Mouse (Mus musculus): ENCODE results near the gene Cpt1b.

The Cpt1b gene

GRCm38 (mm10) chr15:89432946-89433345 lies 7.3 kb upstream of the Cpt1b start:
- DNase-seq (ENCODE audit: low read depth, low spot score), result no peak

GRCm38 (mm10) chr15:89431806-89432205 lies 6.1 kb upstream of the Cpt1b start:
- no peak for DNase-seq (ENCODE audit: low read depth, low spot score)

GRCm38 (mm10) chr15:89431271-89431670 lies 5.6 kb upstream of the Cpt1b start:
- no peak for DNase-seq (ENCODE audit: low read depth, low spot score)

GRCm38 (mm10) chr15:89430771-89431170 lies 5.1 kb upstream of the Cpt1b start:
- DNase-seq (ENCODE audit: low read depth, low spot score), result peak; percentile 63

- peak; percentile 78 for DNase-seq (ENCODE audit: low read depth, low spot score)
Observed at GRCm38 (mm10) chr15:89430341-89430740, 4.7 kb upstream of the Cpt1b start.

- peak; percentile 97 for DNase-seq (ENCODE audit: low read depth, low spot score)
Observed at GRCm38 (mm10) chr15:89429352-89430221, 3.9 kb upstream of the Cpt1b start, which contains the start of the genes C730034F03Rik, Gm44502 and Chkb. Gene C730034F03Rik, plus strand, starts transcription at chr15:89429589. Gene Gm44502, minus strand, starts transcription at chr15:89429696. Gene Chkb, minus strand, starts transcription at chr15:89429908.

- no peak for DNase-seq (ENCODE audit: low read depth, low spot score)
Observed at GRCm38 (mm10) chr15:89428821-89429351, 3.2 kb upstream of the Cpt1b start.

GRCm38 (mm10) chr15:89428136-89428790 lies 2.6 kb upstream of the Cpt1b start:
- no peak for DNase-seq (ENCODE audit: low read depth, low spot score)

GRCm38 (mm10) chr15:89426716-89427115 lies 1.1 kb upstream of the Cpt1b start:
- DNase-seq (ENCODE audit: low read depth, low spot score), result no peak

GRCm38 (mm10) chr15:89424621-89425020 lies 1.0 kb downstream of the Cpt1b start:
- DNase-seq (ENCODE audit: low read depth, low spot score), result no peak

- DNase-seq (ENCODE audit: low read depth, low spot score), result no peak
Observed at GRCm38 (mm10) chr15:89421938-89422337, 3.7 kb downstream of the Cpt1b start.

- DNase-seq (ENCODE audit: low read depth, low spot score), result no peak
Observed at GRCm38 (mm10) chr15:89415282-89415681, 10.4 kb downstream of the Cpt1b start.

- no peak for DNase-seq (ENCODE audit: low read depth, low spot score)
Observed at GRCm38 (mm10) chr15:89410118-89410517, 15.5 kb downstream of the Cpt1b start, which contains the start of gene Syce3. Gene Syce3, minus strand, starts transcription at chr15:89410503.

- no peak for DNase-seq (ENCODE audit: low read depth, low spot score)
Observed at GRCm38 (mm10) chr15:89406691-89407090, 19.0 kb downstream of the Cpt1b start.

GRCm38 (mm10) chr15:89404831-89405623 lies 20.6 kb downstream of the Cpt1b start:
- no peak for DNase-seq (ENCODE audit: low read depth, low spot score)

- peak; percentile 20 for DNase-seq (ENCODE audit: low read depth, low spot score)
Observed at GRCm38 (mm10) chr15:89402471-89402870, 23.2 kb downstream of the Cpt1b start.

- no peak for DNase-seq (ENCODE audit: low read depth, low spot score)
Observed at GRCm38 (mm10) chr15:89399716-89400115, 25.9 kb downstream of the Cpt1b start.

- DNase-seq (ENCODE audit: low read depth, low spot score), result no peak
Observed at GRCm38 (mm10) chr15:89398146-89398545, 27.5 kb downstream of the Cpt1b start.

GRCm38 (mm10) chr15:89396883-89397282 lies 28.8 kb downstream of the Cpt1b start:
- DNase-seq (ENCODE audit: low read depth, low spot score), result no peak

- DNase-seq (ENCODE audit: low read depth, low spot score), result no peak
Observed at GRCm38 (mm10) chr15:89390081-89390480, 35.6 kb downstream of the Cpt1b start.

GRCm38 (mm10) chr15:89387127-89387526 lies 38.5 kb downstream of the Cpt1b start:
- no peak for DNase-seq (ENCODE audit: low read depth, low spot score)

- DNase-seq (ENCODE audit: low read depth, low spot score), result no peak
Observed at GRCm38 (mm10) chr15:89384617-89385016, 41.0 kb downstream of the Cpt1b start, which contains the start of gene Klhdc7b. Gene Klhdc7b, plus strand, starts transcription at chr15:89384917.

Data from A20 (cell line).